19 mouse cellular contexts compared by ENCODE assay signal in genomic region chr12:91833237-91833938, GRCm38 (mm10).
"Had no signal": no experiment of that assay in that cellular context is flagged by ENCODE, and none has a peak within 500 bp of the region (broad histone marks: within the 10 kb centered on the region; RNA-seq: fewer than 3 reads in every experiment).

No protein-coding gene starts in this region.

- H3K27me3 ChIP-seq: limb, embryonic 13.5 days; liver, embryonic 12.5 days; liver, embryonic 15.5 days; lung, embryonic 15.5 days; megakaryocyte, embryonic 14.5 days; midbrain, embryonic 12.5 days; midbrain, embryonic 15.5 days; neural tube, embryonic 12.5 days; neural tube, embryonic 15.5 days had no signal

- H3K9me3 ChIP-seq: limb, embryonic 10.5 days; limb, embryonic 13.5 days; liver, embryonic 12.5 days; liver, embryonic 15.5 days; lung, embryonic 15.5 days; megakaryocyte, embryonic 14.5 days; midbrain, embryonic 12.5 days; midbrain, embryonic 15.5 days; neural tube, embryonic 12.5 days; neural tube, embryonic 15.5 days had no signal

- H3K4me1 ChIP-seq: limb, embryonic 13.5 days; liver, embryonic 12.5 days; lung, embryonic 15.5 days; midbrain, embryonic 12.5 days; midbrain, embryonic 15.5 days; neural tube, embryonic 12.5 days; neural tube, embryonic 15.5 days had no signal

- H3K27ac ChIP-seq: limb, embryonic 10.5 days; limb, embryonic 13.5 days; liver, embryonic 12.5 days; liver, embryonic 15.5 days; lung, embryonic 15.5 days; midbrain, embryonic 12.5 days; midbrain, embryonic 15.5 days; neural tube, embryonic 12.5 days; neural tube, embryonic 15.5 days had no signal

- H3K4me3 ChIP-seq: limb, embryonic 10.5 days; limb, embryonic 13.5 days; liver, embryonic 12.5 days; liver, embryonic 15.5 days; lung, embryonic 15.5 days; megakaryocyte, embryonic 14.5 days; midbrain, embryonic 12.5 days; midbrain, embryonic 15.5 days; neural tube, embryonic 12.5 days; neural tube, embryonic 15.5 days had no signal

- H3K9ac ChIP-seq: limb, embryonic 13.5 days; liver, embryonic 12.5 days; liver, embryonic 15.5 days; lung, embryonic 15.5 days; midbrain, embryonic 12.5 days; midbrain, embryonic 15.5 days; neural tube, embryonic 12.5 days; neural tube, embryonic 15.5 days had no signal

- H3K4me2 ChIP-seq: limb, embryonic 13.5 days; liver, embryonic 12.5 days; liver, embryonic 15.5 days; lung, embryonic 15.5 days; midbrain, embryonic 12.5 days; midbrain, embryonic 15.5 days; neural tube, embryonic 12.5 days; neural tube, embryonic 15.5 days had no signal

- DNase-seq: liver; lung, adult 18-20 months; lung, postnatal 10 days; lung, postnatal 36 days; retina, postnatal 1 day; right cerebral cortex, postnatal 25 days; thymus, adult 18-20 months; thymus, postnatal 36 days had no signal

- ATAC-seq: hindbrain, embryonic 16.5 days; liver, embryonic 12.5 days; midbrain, embryonic 15.5 days had no signal
